Mouse (Mus musculus): ENCODE data around the gene Vsx1.

Gene Vsx1

GRCm38 (mm10) chr2:150643726-150644415 is 45.3 kb downstream of the Vsx1 start:
- peak; percentile 9 for DNase-seq

GRCm38 (mm10) chr2:150643166-150643565 is 46.0 kb downstream of the Vsx1 start:
- DNase-seq: no peak

- DNase-seq: no peak
Observed at GRCm38 (mm10) chr2:150638370-150638733, 50.8 kb downstream of the Vsx1 start.

GRCm38 (mm10) chr2:150637702-150638369 is 51.3 kb downstream of the Vsx1 start:
- no peak for DNase-seq

GRCm38 (mm10) chr2:150635877-150636446 is 53.2 kb downstream of the Vsx1 start:
- DNase-seq: no peak
